Mouse (Mus musculus) kidney, adult 2 months (tissue): ENCODE data around the gene Cmss1.

Experiments used
- CTCF ChIP-seq: fragments of 200-500 bp; conservative IDR thresholded peaks from 2 replicates; pipeline ENCODE4 v1.5.1; 2011; ENCODE audit warnings: low read depth, mild to moderate bottlenecking, control low read depth, low read length, moderate library complexity, mixed read lengths; ENCODE audit not compliant: insufficient read depth, insufficient read length
- POLR2A ChIP-seq: fragments of 200-500 bp; IDR thresholded peaks from one replicate; pipeline ENCODE4 v1.6.1; 2011; ENCODE audit warnings: low read depth, low read length, control low read depth

GRCm38 (mm10) chr16:57434640-57435039 is 172.0 kb downstream of the Cmss1 start:
- no peak for TF ChIP-seq CTCF
- no peak for TF ChIP-seq POLR2A
